Mouse (Mus musculus): ENCODE data around the gene Fam214a. TPM values are rescaled to one million over a fixed set of nuclear protein-coding genes. Genes with fewer than 3 reads are reported as not detected.
A peak's percentile ranks its signal among the peaks of the same experiment; 100 is the strongest.

The Fam214a gene
- polyA plus RNA-seq, 1 experiment = 1.1 TPM

DNA sequence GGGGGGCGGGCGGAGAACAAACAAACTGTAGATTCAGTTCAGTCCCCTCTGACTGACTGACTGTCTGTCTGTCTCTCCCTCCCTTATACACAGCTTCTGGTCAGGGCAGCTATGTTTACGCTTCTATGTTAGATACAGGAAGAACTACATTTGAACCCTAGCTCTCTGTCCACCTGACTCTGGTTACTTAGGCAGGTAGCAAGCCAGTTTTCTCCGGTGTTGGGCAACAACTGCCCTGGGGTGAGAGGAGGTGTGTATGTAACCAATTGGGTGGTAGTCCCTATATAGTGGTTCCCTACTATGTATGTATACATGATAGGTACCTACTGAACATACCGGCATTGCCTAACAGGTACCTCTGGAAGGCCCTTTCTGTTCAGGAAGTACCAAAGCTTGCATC is 20.1 kb downstream of the Fam214a start:
- Histone ChIP-seq H3K79me3 (ENCODE audit: low read depth) (no peaks in the 10 kb centered on the region), H3K4me3 (ENCODE audit: insufficient read depth, poor library complexity, severe bottlenecking) (no peak overlapping the region), H3ac (ENCODE audit: control insufficient read depth, insufficient read length, low read depth) (no peak overlapping the region), H3K36me3 (ENCODE audit: control insufficient read depth, insufficient read depth) (no peaks in the 10 kb centered on the region), H3K27me3 (ENCODE audit: control insufficient read depth, insufficient read depth, insufficient read length) (no peaks in the 10 kb centered on the region), H3K79me2 (ENCODE audit: control insufficient read depth, insufficient read depth) (no peaks in the 10 kb centered on the region)
- no peak for TF ChIP-seq CEBPB (IDR thresholded peaks at IDR 0.05; ENCODE audit: low read depth)
- no peak for TF ChIP-seq MYOD1 (IDR thresholded peaks at IDR 0.05; ENCODE audit: control insufficient read depth, insufficient read length, low read depth)
- TF ChIP-seq FOSL1 (IDR thresholded peaks at IDR 0.05; ENCODE audit: insufficient read depth, low read length, poor library complexity, severe bottlenecking) = no peak
- no peak for TF ChIP-seq MYOG (IDR thresholded peaks at IDR 0.05; ENCODE audit: control insufficient read depth, extremely low read depth, insufficient read length)
- no peak for TF ChIP-seq MAX (IDR thresholded peaks at IDR 0.05)
- TF ChIP-seq CTCF (IDR thresholded peaks at IDR 0.05; ENCODE audit: control insufficient read depth, insufficient read depth, insufficient read length) = no peak
- TF ChIP-seq USF1 (IDR thresholded peaks at IDR 0.05; ENCODE audit: low read depth) = no peak

- Histone ChIP-seq H3K27me3 (ENCODE audit: control insufficient read depth, insufficient read depth, insufficient read length) (no peaks in the 10 kb centered on the region), H3K79me2 (ENCODE audit: control insufficient read depth, insufficient read depth) (no peaks in the 10 kb centered on the region), H3K4me3 (ENCODE audit: insufficient read depth, poor library complexity, severe bottlenecking) (no peak overlapping the region), H3K79me3 (ENCODE audit: low read depth) (no peaks in the 10 kb centered on the region), H3K36me3 (ENCODE audit: control insufficient read depth, insufficient read depth) (no peaks in the 10 kb centered on the region), H3ac (ENCODE audit: control insufficient read depth, insufficient read length, low read depth) (no peak overlapping the region)
- TF ChIP-seq MYOG (IDR thresholded peaks at IDR 0.05; ENCODE audit: control insufficient read depth, extremely low read depth, insufficient read length) (no peak), USF1 (IDR thresholded peaks at IDR 0.05; ENCODE audit: low read depth) (no peak), MAX (IDR thresholded peaks at IDR 0.05) (no peak), FOSL1 (IDR thresholded peaks at IDR 0.05; ENCODE audit: insufficient read depth, low read length, poor library complexity, severe bottlenecking) (no peak), CTCF (IDR thresholded peaks at IDR 0.05; ENCODE audit: control insufficient read depth, insufficient read depth, insufficient read length) (no peak), MYOD1 (IDR thresholded peaks at IDR 0.05; ENCODE audit: control insufficient read depth, insufficient read length, low read depth) (no peak), CEBPB (IDR thresholded peaks at IDR 0.05; ENCODE audit: low read depth) (no peak)
Measured at GRCm38 (mm10) chr9:74973154-74973553, 20.5 kb downstream of the Fam214a start.

- Histone ChIP-seq H3K4me3 (ENCODE audit: insufficient read depth, poor library complexity, severe bottlenecking) (no peak overlapping the region), H3K79me2 (ENCODE audit: control insufficient read depth, insufficient read depth) (no peaks in the 10 kb centered on the region)
- TF ChIP-seq CTCF (IDR thresholded peaks at IDR 0.05; ENCODE audit: control insufficient read depth, insufficient read depth, insufficient read length) = no peak
- no peak for TF ChIP-seq MYOG (IDR thresholded peaks at IDR 0.05; ENCODE audit: control insufficient read depth, extremely low read depth, insufficient read length)
- no peak for TF ChIP-seq USF1 (IDR thresholded peaks at IDR 0.05; ENCODE audit: low read depth)
- no peak for TF ChIP-seq CEBPB (IDR thresholded peaks at IDR 0.05; ENCODE audit: low read depth)
- no peak for TF ChIP-seq FOSL1 (IDR thresholded peaks at IDR 0.05; ENCODE audit: insufficient read depth, low read length, poor library complexity, severe bottlenecking)
Measured at GRCm38 (mm10) chr9:74974758-74975157, 22.1 kb downstream of the Fam214a start.

DNA sequence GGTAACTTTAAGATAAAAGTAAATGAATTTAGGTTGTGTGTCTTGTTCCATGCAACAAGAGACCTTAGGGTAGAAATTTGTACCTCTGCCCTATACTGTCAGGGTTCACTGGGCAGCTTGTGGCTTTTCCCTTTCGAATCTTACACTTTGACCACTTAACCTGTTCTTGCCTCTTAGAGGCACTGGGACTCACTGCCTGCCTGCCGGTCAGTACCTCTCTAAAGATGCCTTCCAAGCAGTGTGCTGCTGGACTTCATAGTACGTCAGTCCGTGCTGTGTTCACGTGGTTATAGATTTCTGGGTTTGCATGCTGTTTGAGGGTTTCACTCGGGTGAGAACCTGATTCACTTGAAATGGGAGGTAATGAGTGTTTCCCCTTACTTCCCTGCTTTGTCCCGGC is 22.7 kb downstream of the Fam214a start:
- Histone ChIP-seq H3ac (ENCODE audit: control insufficient read depth, insufficient read length, low read depth) (peak overlapping the region; percentile 19), H3K4me3 (ENCODE audit: insufficient read depth, poor library complexity, severe bottlenecking) (no peak overlapping the region), H3K36me3 (ENCODE audit: control insufficient read depth, insufficient read depth) (no peaks in the 10 kb centered on the region), H3K79me2 (ENCODE audit: control insufficient read depth, insufficient read depth) (no peaks in the 10 kb centered on the region), H3K79me3 (ENCODE audit: low read depth) (no peaks in the 10 kb centered on the region), H3K27me3 (ENCODE audit: control insufficient read depth, insufficient read depth, insufficient read length) (no peaks in the 10 kb centered on the region)
- TF ChIP-seq MYOD1 (IDR thresholded peaks at IDR 0.05; ENCODE audit: control insufficient read depth, insufficient read length, low read depth) (no peak), MYOG (IDR thresholded peaks at IDR 0.05; ENCODE audit: control insufficient read depth, extremely low read depth, insufficient read length) (no peak), MAX (IDR thresholded peaks at IDR 0.05) (no peak), USF1 (IDR thresholded peaks at IDR 0.05; ENCODE audit: low read depth) (no peak), CTCF (IDR thresholded peaks at IDR 0.05; ENCODE audit: control insufficient read depth, insufficient read depth, insufficient read length) (no peak), CEBPB (IDR thresholded peaks at IDR 0.05; ENCODE audit: low read depth) (no peak), FOSL1 (IDR thresholded peaks at IDR 0.05; ENCODE audit: insufficient read depth, low read length, poor library complexity, severe bottlenecking) (no peak)

More at GRCm38 (mm10) chr9:74974758-74975157, 22.1 kb downstream of the Fam214a start:
- Histone ChIP-seq H3K27me3 (ENCODE audit: control insufficient read depth, insufficient read depth, insufficient read length) (no peaks in the 10 kb centered on the region), H3K36me3 (ENCODE audit: control insufficient read depth, insufficient read depth) (no peaks in the 10 kb centered on the region), H3ac (ENCODE audit: control insufficient read depth, insufficient read length, low read depth) (no peak overlapping the region), H3K79me3 (ENCODE audit: low read depth) (no peaks in the 10 kb centered on the region)

GRCm38 (mm10) chr9:74975911-74976563 is 23.4 kb downstream of the Fam214a start:
- no peak for TF ChIP-seq CEBPB (IDR thresholded peaks at IDR 0.05; ENCODE audit: low read depth)
- no peak for TF ChIP-seq CTCF (IDR thresholded peaks at IDR 0.05; ENCODE audit: control insufficient read depth, insufficient read depth, insufficient read length)
- TF ChIP-seq MAX (IDR thresholded peaks at IDR 0.05) = no peak
- no peak for TF ChIP-seq MYOD1 (IDR thresholded peaks at IDR 0.05; ENCODE audit: control insufficient read depth, insufficient read length, low read depth)
- TF ChIP-seq FOSL1 (IDR thresholded peaks at IDR 0.05; ENCODE audit: insufficient read depth, low read length, poor library complexity, severe bottlenecking) = no peak
- TF ChIP-seq USF1 (IDR thresholded peaks at IDR 0.05; ENCODE audit: low read depth) = no peak
- TF ChIP-seq MYOG (IDR thresholded peaks at IDR 0.05; ENCODE audit: control insufficient read depth, extremely low read depth, insufficient read length) = no peak
- Histone ChIP-seq H3K4me3 (ENCODE audit: insufficient read depth, poor library complexity, severe bottlenecking) (no peak overlapping the region), H3ac (ENCODE audit: control insufficient read depth, insufficient read length, low read depth) (peak overlapping the region; percentile 60), H3K79me2 (ENCODE audit: control insufficient read depth, insufficient read depth) (no peaks in the 10 kb centered on the region), H3K36me3 (ENCODE audit: control insufficient read depth, insufficient read depth) (no peaks in the 10 kb centered on the region), H3K79me3 (ENCODE audit: low read depth) (no peaks in the 10 kb centered on the region), H3K27me3 (ENCODE audit: control insufficient read depth, insufficient read depth, insufficient read length) (no peaks in the 10 kb centered on the region)
